Mouse (Mus musculus): ENCODE results near the gene Rhbdd3. TPM values are rescaled to one million over a fixed set of nuclear protein-coding genes. Genes with fewer than 3 reads are reported as not detected.

Gene Rhbdd3
- total and polyA plus RNA-seq, 2 experiments from 2014 or later, result 50.4 to 67.1 TPM

DNA sequence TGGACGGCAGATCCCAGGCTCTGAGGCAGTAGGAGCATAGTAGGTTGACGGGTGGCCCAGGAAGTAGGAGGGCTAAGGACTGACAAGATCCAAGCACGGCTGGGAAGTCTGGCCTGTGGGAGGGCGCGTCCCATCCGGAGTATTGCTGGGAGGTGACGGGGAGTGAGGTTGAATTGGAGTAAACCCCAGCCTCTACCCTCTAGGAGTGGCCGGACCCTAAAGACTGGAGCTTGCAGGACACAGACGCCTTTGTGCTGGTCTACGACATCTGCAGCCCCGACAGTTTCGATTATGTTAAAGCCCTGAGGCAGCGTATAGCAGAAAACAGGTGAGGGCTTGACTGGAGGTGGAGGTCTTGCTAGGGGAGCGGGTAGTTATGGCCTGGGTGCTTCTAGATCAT is 39.5 kb upstream of the Rhbdd3 start:
- WGBS, result 28% methylated on average over 14 of the region's 14 CpGs
- Histone ChIP-seq H3K4me2 (ENCODE audit: low read depth, low read length, poor library complexity, severe bottlenecking) (no peak overlapping the region), H3K36me3 (ENCODE audit: insufficient read depth, low read length) (peaks cover 7% of the 10 kb centered on the region), H3K4me3 (ENCODE audit: low read depth, low read length) (no peak overlapping the region), H3K4me1 (ENCODE audit: insufficient read depth, low read length) (peaks cover 15% of the 10 kb centered on the region; the same call in 1 of the 2 replicates), H3K27ac (ENCODE audit: low read depth, low read length) (no peak overlapping the region), H3K27me3 (ENCODE audit: insufficient read depth, low read length) (peaks cover 46% of the 10 kb centered on the region), H3K9ac (replicated peaks; ENCODE audit: low read length, poor library complexity, severe bottlenecking) (no peak overlapping the region), H3K9me3 (ENCODE audit: low read length) (no peaks in the 10 kb centered on the region)
- no peak for TF ChIP-seq CTCF (IDR thresholded peaks at IDR 0.05)
- no peak for ATAC-seq (ENCODE audit: low FRiP score)
- no peak for DNase-seq (ENCODE audit: low spot score)

DNA sequence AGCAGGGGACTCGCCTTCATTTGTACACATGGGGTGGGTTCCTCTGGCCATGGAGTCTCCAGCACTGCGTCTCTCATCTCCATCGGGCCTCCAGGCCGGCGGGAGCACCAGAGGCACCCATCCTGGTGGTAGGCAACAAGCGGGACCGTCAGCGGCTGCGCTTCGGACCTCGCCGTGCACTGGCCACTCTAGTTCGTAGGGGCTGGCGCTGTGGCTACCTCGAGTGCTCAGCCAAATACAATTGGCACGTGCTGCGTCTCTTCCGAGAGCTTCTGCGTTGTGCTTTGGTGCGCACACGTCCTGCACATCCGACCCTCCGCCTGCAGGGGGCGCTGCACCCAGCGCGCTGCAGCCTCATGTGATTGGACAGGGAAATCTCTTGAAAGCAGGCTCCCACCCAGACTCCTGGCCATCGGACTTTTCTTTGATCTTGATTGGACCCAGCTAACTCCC is 39.0 kb upstream of the Rhbdd3 start:
- Histone ChIP-seq H3K4me2 (ENCODE audit: low read depth, low read length, poor library complexity, severe bottlenecking) (no peak overlapping the region), H3K36me3 (ENCODE audit: insufficient read depth, low read length) (peaks cover 7% of the 10 kb centered on the region), H3K27ac (ENCODE audit: low read depth, low read length) (no peak overlapping the region), H3K4me1 (ENCODE audit: insufficient read depth, low read length) (peaks cover 18% of the 10 kb centered on the region; the same call in 1 of the 2 replicates), H3K9me3 (ENCODE audit: low read length) (no peaks in the 10 kb centered on the region), H3K4me3 (ENCODE audit: low read depth, low read length) (no peak overlapping the region), H3K9ac (replicated peaks; ENCODE audit: low read length, poor library complexity, severe bottlenecking) (no peak overlapping the region), H3K27me3 (ENCODE audit: insufficient read depth, low read length) (peaks cover 46% of the 10 kb centered on the region)
- DNase-seq (ENCODE audit: low spot score) (peak; percentile 53), ATAC-seq (ENCODE audit: low FRiP score) (no peak)
- WGBS, result 13% methylated on average over 27 of the region's 27 CpGs
- peak; percentile 90 for TF ChIP-seq CTCF (IDR thresholded peaks at IDR 0.05)

DNA sequence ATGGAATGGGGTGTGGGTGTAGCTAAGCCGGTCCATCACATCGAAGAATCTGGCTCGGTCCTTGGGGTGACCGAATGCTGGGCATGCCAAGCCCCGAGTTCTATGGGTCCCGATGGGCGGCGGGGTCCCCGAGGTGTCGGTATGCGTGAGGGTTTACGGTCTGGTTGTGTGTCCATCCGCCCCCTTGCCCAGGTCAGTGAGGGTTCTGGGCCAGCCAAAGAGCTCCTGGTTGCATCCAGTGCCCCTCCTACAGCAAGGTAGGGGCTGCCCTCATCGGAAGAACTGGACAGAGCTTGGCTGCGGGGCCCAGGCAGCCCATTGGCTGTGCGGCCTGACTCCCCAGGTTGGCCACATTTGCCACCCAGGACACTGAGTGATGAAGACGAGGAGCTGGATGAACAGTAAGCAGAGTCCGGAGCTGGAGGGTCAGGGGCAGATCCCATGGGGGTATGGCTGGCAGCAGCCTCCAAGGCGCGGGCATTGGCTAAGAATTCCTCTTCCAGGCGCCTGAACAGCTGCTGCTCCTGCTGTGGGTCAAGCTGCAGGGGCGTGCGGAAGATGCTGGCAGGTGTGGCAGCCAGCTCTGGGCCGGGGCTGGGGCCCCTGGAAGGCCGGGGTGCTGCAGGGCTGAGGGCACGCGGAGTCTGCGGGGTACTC is 37.8 kb upstream of the Rhbdd3 start:
- Histone ChIP-seq H3K27me3 (ENCODE audit: insufficient read depth, low read length) (peaks cover 40% of the 10 kb centered on the region), H3K9me3 (ENCODE audit: low read length) (no peaks in the 10 kb centered on the region), H3K4me2 (ENCODE audit: low read depth, low read length, poor library complexity, severe bottlenecking) (peak overlapping the region; percentile 46), H3K36me3 (ENCODE audit: insufficient read depth, low read length) (peaks cover 7% of the 10 kb centered on the region), H3K9ac (replicated peaks; ENCODE audit: low read length, poor library complexity, severe bottlenecking) (no peak overlapping the region), H3K27ac (ENCODE audit: low read depth, low read length) (no peak overlapping the region), H3K4me3 (ENCODE audit: low read depth, low read length) (peak overlapping the region; percentile 12; the same call in 1 of the 2 replicates), H3K4me1 (ENCODE audit: insufficient read depth, low read length) (peaks cover 18% of the 10 kb centered on the region; the same call in 1 of the 2 replicates)
- 58% methylated on average over 28 of the region's 28 CpGs for WGBS
- TF ChIP-seq CTCF (IDR thresholded peaks at IDR 0.05), result no peak
- DNase-seq (ENCODE audit: low spot score) (no peak), ATAC-seq (ENCODE audit: low FRiP score) (no peak)

DNA sequence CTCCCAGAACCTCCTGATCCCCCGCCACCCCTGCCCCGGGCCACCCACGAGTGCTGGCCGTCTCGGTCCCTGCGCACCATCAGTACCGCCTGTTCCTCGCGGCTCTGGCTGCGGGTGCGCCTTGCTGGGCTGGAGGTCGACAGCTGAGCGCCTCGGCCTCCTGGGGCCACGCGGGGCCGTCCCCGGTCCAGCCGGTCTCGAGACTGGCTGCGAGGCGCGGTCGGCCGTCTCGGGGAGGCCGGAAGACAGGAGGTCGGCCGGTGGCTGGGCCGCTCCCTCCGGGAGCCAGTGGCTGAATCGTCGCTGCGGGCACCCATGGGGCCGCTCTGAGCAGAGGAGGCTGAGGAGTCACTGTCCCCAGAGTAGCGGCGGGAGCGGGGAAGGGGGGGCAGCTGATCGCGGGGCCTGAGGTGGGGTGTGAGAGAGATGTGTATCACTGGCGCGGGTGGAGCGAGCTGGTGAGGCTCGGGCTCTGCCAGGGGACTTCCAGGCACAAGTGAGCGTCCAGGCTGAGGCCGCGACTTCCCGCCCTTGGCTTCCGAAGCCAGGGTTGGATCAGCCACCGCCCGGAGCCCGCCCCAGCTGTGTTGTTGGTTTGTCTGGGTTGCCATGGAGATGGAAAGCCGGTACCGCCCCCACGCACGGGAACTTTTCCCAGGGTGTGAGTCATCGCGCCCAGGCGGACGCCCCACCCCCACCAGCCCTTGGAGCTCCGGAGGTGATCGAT is 37.1 kb upstream of the Rhbdd3 start:
- no peak overlapping the region for H3K27ac ChIP-seq (ENCODE audit: low read depth, low read length)
- no peaks in the 10 kb centered on the region for H3K9me3 ChIP-seq (ENCODE audit: low read length)
- H3K9ac ChIP-seq (replicated peaks; ENCODE audit: low read length, poor library complexity, severe bottlenecking), result peak overlapping the region; percentile 20; the same call in 1 of the 2 replicates
- peaks cover 38% of the 10 kb centered on the region for H3K27me3 ChIP-seq (ENCODE audit: insufficient read depth, low read length)
- ATAC-seq (ENCODE audit: low FRiP score) (no peak), DNase-seq (ENCODE audit: low spot score) (peak; percentile 73)
- TF ChIP-seq CTCF (IDR thresholded peaks at IDR 0.05), result no peak
- peak overlapping the region; percentile 12; the same call in 1 of the 2 replicates for H3K4me3 ChIP-seq (ENCODE audit: low read depth, low read length)
- H3K4me2 ChIP-seq (ENCODE audit: low read depth, low read length, poor library complexity, severe bottlenecking), result peak overlapping the region; percentile 46
- peaks cover 7% of the 10 kb centered on the region for H3K36me3 ChIP-seq (ENCODE audit: insufficient read depth, low read length)
- H3K4me1 ChIP-seq (ENCODE audit: insufficient read depth, low read length), result peaks cover 18% of the 10 kb centered on the region; the same call in 1 of the 2 replicates
- WGBS, result 8% methylated on average over 59 of the region's 62 CpGs

DNA sequence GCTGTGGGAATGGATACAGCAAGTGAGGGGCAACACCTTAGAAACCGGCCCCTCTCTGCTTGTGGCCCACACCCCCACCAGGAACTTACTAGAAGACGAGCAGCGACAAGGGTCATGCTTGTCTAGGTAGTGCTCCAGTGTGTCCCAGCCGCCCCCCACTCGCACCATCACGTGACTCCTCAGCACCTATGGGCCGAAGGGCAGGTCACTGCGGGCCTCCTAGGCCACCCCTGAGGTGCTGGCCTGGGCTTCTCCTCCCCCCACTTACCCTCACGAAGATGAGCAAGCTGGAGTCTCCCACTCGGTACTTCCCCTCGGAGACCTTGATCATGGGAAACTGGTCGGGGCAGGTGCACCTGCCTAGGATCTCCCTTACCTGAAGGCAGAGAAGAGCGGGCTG is 36.4 kb upstream of the Rhbdd3 start:
- no peak overlapping the region for H3K9ac ChIP-seq (replicated peaks; ENCODE audit: low read length, poor library complexity, severe bottlenecking)
- peaks cover 32% of the 10 kb centered on the region for H3K27me3 ChIP-seq (ENCODE audit: insufficient read depth, low read length)
- peaks cover 7% of the 10 kb centered on the region for H3K36me3 ChIP-seq (ENCODE audit: insufficient read depth, low read length)
- H3K4me3 ChIP-seq (ENCODE audit: low read depth, low read length), result 0 out of 2 replicates have a peak overlapping the region, but pooled peaks have one; percentile 12
- WGBS, result 31% methylated on average over 13 of the region's 13 CpGs
- H3K4me2 ChIP-seq (ENCODE audit: low read depth, low read length, poor library complexity, severe bottlenecking), result peak overlapping the region; percentile 46
- H3K9me3 ChIP-seq (ENCODE audit: low read length), result no peaks in the 10 kb centered on the region
- H3K4me1 ChIP-seq (ENCODE audit: insufficient read depth, low read length), result peaks cover 18% of the 10 kb centered on the region; the same call in 1 of the 2 replicates
- no peak for TF ChIP-seq CTCF (IDR thresholded peaks at IDR 0.05)
- ATAC-seq (ENCODE audit: low FRiP score) (no peak), DNase-seq (ENCODE audit: low spot score) (no peak)
- H3K27ac ChIP-seq (ENCODE audit: low read depth, low read length), result no peak overlapping the region
